Comparison of ENCODE assay signal across 8 mouse cellular contexts in the genomic region with DNA sequence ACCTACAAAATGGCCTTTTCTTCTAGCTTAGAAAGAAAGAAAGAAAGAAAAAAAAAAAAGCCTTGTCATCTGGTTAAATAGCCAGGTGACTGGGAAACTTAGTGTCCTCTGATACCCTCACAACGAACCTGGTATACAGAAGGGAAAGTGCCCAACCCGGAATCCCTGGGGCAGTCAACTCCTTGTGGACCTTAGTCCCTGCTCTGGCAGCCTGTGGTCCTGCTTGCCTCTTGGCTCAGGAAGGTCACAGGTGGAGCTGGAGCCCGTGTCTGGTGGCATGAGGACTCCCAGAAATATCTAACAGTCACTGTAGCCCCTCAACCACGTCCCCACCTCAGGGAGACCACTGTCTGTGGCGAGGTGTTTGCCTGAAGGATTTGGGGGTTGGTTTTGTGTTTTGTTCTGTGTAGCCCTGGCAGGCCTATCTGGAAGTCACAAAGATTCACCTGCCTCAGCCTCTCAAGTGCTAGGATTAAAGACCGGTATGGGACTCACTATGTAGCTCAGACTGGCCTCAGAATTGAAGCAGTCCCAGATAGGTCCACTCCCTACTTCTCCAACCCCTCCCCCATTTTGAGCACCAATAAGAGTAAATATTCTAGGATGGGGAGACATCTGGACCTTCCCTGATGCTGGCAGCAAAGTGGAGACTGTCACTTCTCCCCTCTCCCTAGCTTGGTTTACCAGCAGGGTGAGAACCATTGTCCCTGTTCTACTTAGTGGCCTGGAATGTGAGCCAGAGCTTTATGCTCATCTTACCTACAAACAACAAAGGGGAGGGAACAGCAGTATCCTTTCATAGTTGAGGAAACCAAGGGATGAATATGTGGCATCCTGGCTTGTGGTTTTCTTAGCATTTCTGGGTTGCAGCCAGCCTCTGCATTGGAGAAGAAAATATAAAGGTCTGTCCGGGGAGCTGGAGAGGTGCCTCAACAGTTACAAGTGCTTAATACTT. TPM values are rescaled to one million over a fixed set of nuclear protein-coding genes. Genes with fewer than 3 reads are reported as not detected.
DNase-seq lines count a peak whose midpoint lies in the region; ATAC-seq and TF ChIP-seq lines count a peak whose summit lies in the region.
"Had no signal": no experiment of that assay in that cellular context is flagged by ENCODE, and none has a peak within 500 bp of the region (broad histone marks: within the 10 kb centered on the region; RNA-seq: fewer than 3 reads in every experiment).

No protein-coding gene starts in this region.

- H3K4me3 ChIP-seq in layer of hippocampus, adult 2 months: peak overlapping the region; percentile 47; the same call in 1 of the 2 replicates
- peak overlapping the region; percentile 56; the same call in 1 of the 2 replicates for H3K4me3 ChIP-seq in embryonic facial prominence, embryonic 10.5 days
- no peak overlapping the region; the same call in 1 of the 2 replicates for H3K4me3 ChIP-seq in heart, embryonic 16.5 days (ENCODE audit: low read length)
- peak overlapping the region; percentile 35; the same call in 1 of the 2 replicates for H3K4me3 ChIP-seq in limb, embryonic 14.5 days (replicated peaks; ENCODE audit: low read length)

- H3K4me2 ChIP-seq in heart, embryonic 16.5 days (ENCODE audit: low read depth, low read length): peak overlapping the region; percentile 72
- H3K4me2 ChIP-seq in limb, embryonic 14.5 days (replicated peaks; ENCODE audit: low read depth, low read length, severe bottlenecking): peak overlapping the region; percentile 66

- H3K9ac ChIP-seq in heart, embryonic 16.5 days (ENCODE audit: low read length): no peak overlapping the region; the same call in 1 of the 2 replicates
- 0 out of 2 replicates have a peak overlapping the region, but pooled peaks have one; percentile 49 for H3K9ac ChIP-seq in limb, embryonic 14.5 days (ENCODE audit: low read depth, low read length, severe bottlenecking)
- H3K9ac ChIP-seq: hindbrain, embryonic 15.5 days had no signal

- TF ChIP-seq CTCF in layer of hippocampus, adult 2 months (conservative IDR thresholded peaks at IDR 0.05): no peak

- H3K9me3 ChIP-seq in embryonic facial prominence, embryonic 10.5 days: no peaks in the 10 kb centered on the region
- H3K9me3 ChIP-seq in heart, embryonic 16.5 days (replicated peaks; ENCODE audit: control insufficient read depth, low read length): no peaks in the 10 kb centered on the region
- no peaks in the 10 kb centered on the region for H3K9me3 ChIP-seq in limb, embryonic 14.5 days (ENCODE audit: control insufficient read depth, low read length)
- H3K9me3 ChIP-seq: hindbrain, embryonic 15.5 days had no signal

- intact Hi-C loops in left cerebral cortex, postnatal 10 days (cut with DNase I): no loop called here

- H3K27ac ChIP-seq in layer of hippocampus, adult 2 months: peak overlapping the region; percentile 90
- H3K27ac ChIP-seq in embryonic facial prominence, embryonic 10.5 days (replicated peaks): no peak overlapping the region
- H3K27ac ChIP-seq in heart, embryonic 16.5 days (ENCODE audit: low read length): peak overlapping the region; percentile 89
- no peak overlapping the region for H3K27ac ChIP-seq in limb, embryonic 14.5 days (replicated peaks; ENCODE audit: low read depth, low read length)
- H3K27ac ChIP-seq: hindbrain, embryonic 15.5 days had no signal

- DNase-seq in layer of hippocampus, adult 2 months (ENCODE audit: low spot score in 2 of 2): no peak
- DNase-seq in layer of hippocampus, adult 9-10 months (ENCODE audit: low spot score): no peak
- no peak for DNase-seq in embryonic facial prominence, embryonic 10.5 days (ENCODE audit: low spot score)
- no peak for DNase-seq in limb, embryonic 14.5 days (ENCODE audit: low spot score)
- DNase-seq in embryo, embryonic 10.5 days (ENCODE audit: low spot score): no peak
- no peak for DNase-seq in left cerebral cortex, postnatal 10 days (ENCODE audit: extremely low spot score in 1 of 2, low spot score in 2 of 2)

- no peak for ATAC-seq in heart, embryonic 16.5 days (replicated peaks; ENCODE audit: extremely low read depth, insufficient read depth, low FRiP score)
- ATAC-seq in limb, embryonic 14.5 days (ENCODE audit: low FRiP score, low read depth): no peak

- H3K27me3 ChIP-seq in embryonic facial prominence, embryonic 10.5 days (replicated peaks; ENCODE audit: low read depth, poor library complexity, severe bottlenecking): peaks cover 26% of the 10 kb centered on the region
- no peaks in the 10 kb centered on the region for H3K27me3 ChIP-seq in heart, embryonic 16.5 days (ENCODE audit: control insufficient read depth, insufficient read depth, low read length)
- no peaks in the 10 kb centered on the region for H3K27me3 ChIP-seq in limb, embryonic 14.5 days (ENCODE audit: control insufficient read depth, insufficient read depth, low read length)

- H3K36me3 ChIP-seq in embryonic facial prominence, embryonic 10.5 days (replicated peaks): no peaks in the 10 kb centered on the region
- H3K36me3 ChIP-seq in heart, embryonic 16.5 days (ENCODE audit: control insufficient read depth, insufficient read depth): no peaks in the 10 kb centered on the region
- H3K36me3 ChIP-seq in limb, embryonic 14.5 days (ENCODE audit: control insufficient read depth, insufficient read depth, low read length): no peaks in the 10 kb centered on the region
- H3K36me3 ChIP-seq: hindbrain, embryonic 15.5 days had no signal

- 53% methylated on average over 7 of the region's 7 CpGs for WGBS in embryonic facial prominence, embryonic 10.5 days
- WGBS in heart, embryonic 16.5 days: 61% methylated on average over 7 of the region's 7 CpGs
- 61% methylated on average over 7 of the region's 7 CpGs for WGBS in limb, embryonic 14.5 days

- H3K4me1 ChIP-seq in embryonic facial prominence, embryonic 10.5 days: peaks cover 42% of the 10 kb centered on the region
- peaks cover 65% of the 10 kb centered on the region for H3K4me1 ChIP-seq in heart, embryonic 16.5 days (ENCODE audit: control insufficient read depth, insufficient read depth, low read length)
- peaks cover 20% of the 10 kb centered on the region for H3K4me1 ChIP-seq in limb, embryonic 14.5 days (ENCODE audit: control insufficient read depth, insufficient read depth, low read length)

- TF ChIP-seq POLR2A in limb, embryonic 14.5 days (IDR thresholded peaks at IDR 0.05; ENCODE audit: borderline replicate concordance, extremely low read depth, insufficient read depth, insufficient read length): no peak

RNA-seq across cellular contexts. Expression of a gene that starts 21.4 kb away (rescaled TPM):
- 10 to 100 TPM; 28.6 to 38.4 TPM for total RNA-seq in layer of hippocampus, adult 2 months (2021)
- polyA plus RNA-seq in embryonic facial prominence, embryonic 10.5 days (2016; fragmentation: Nextera tagmentation; extraction: Ambion mirVana): 20.1 and 20.3 TPM in 2 replicates
- polyA plus RNA-seq in heart, embryonic 16.5 days (2015; fragmentation: Nextera tagmentation; extraction: Ambion mirVana): 17.5 and 17.8 TPM in 2 replicates
- 23.7 and 28.1 TPM in 2 replicates for polyA plus RNA-seq in limb, embryonic 14.5 days (2012; rRNA removed)
- polyA plus RNA-seq in limb, embryonic 14.5 days (2014; fragmentation: Nextera tagmentation; extraction: Ambion mirVana): 23.4 and 24.7 TPM in 2 replicates
- 10 to 100 TPM; 25.5 to 29.9 TPM for total RNA-seq in left cerebral cortex, postnatal 10 days (2021)

RNA-seq across cellular contexts. Expression of a gene that starts 34.5 kb away (rescaled TPM):
- total RNA-seq in layer of hippocampus, adult 2 months (2021): 10 to 100 TPM; 33.0 to 36.8 TPM
- polyA plus RNA-seq in embryonic facial prominence, embryonic 10.5 days (2016; fragmentation: Nextera tagmentation; extraction: Ambion mirVana): 260 and 267 TPM in 2 replicates
- polyA plus RNA-seq in heart, embryonic 16.5 days (2015; fragmentation: Nextera tagmentation; extraction: Ambion mirVana): 98.6 and 103 TPM in 2 replicates
- 91.7 and 96.8 TPM in 2 replicates for polyA plus RNA-seq in limb, embryonic 14.5 days (2012; rRNA removed)
- polyA plus RNA-seq in limb, embryonic 14.5 days (2014; fragmentation: Nextera tagmentation; extraction: Ambion mirVana): 159 and 163 TPM in 2 replicates
- 10 to 100 TPM; 42.6 to 44.5 TPM for total RNA-seq in left cerebral cortex, postnatal 10 days (2021)

RNA-seq across cellular contexts. Expression of a gene that starts 34.9 kb away (rescaled TPM):
- 100 to 1,000 TPM; 442 to 446 TPM for total RNA-seq in layer of hippocampus, adult 2 months (2021)
- 153 TPM in 2 replicates for polyA plus RNA-seq in embryonic facial prominence, embryonic 10.5 days (2016; fragmentation: Nextera tagmentation; extraction: Ambion mirVana)
- polyA plus RNA-seq in heart, embryonic 16.5 days (2015; fragmentation: Nextera tagmentation; extraction: Ambion mirVana): 769 and 804 TPM in 2 replicates
- polyA plus RNA-seq in limb, embryonic 14.5 days (2012; rRNA removed): 158 and 183 TPM in 2 replicates
- polyA plus RNA-seq in limb, embryonic 14.5 days (2014; fragmentation: Nextera tagmentation; extraction: Ambion mirVana): 127 and 134 TPM in 2 replicates
- total RNA-seq in left cerebral cortex, postnatal 10 days (2021): 100 to 1,000 TPM; 392 to 412 TPM

RNA-seq across cellular contexts. Expression of a gene that starts 35.0 kb away (rescaled TPM):
- total RNA-seq in layer of hippocampus, adult 2 months (2021): 100 to 1,000 TPM; 273 to 304 TPM
- polyA plus RNA-seq in embryonic facial prominence, embryonic 10.5 days (2016; fragmentation: Nextera tagmentation; extraction: Ambion mirVana): 15.9 and 16.0 TPM in 2 replicates
- polyA plus RNA-seq in heart, embryonic 16.5 days (2015; fragmentation: Nextera tagmentation; extraction: Ambion mirVana): 23.2 and 25.1 TPM in 2 replicates
- polyA plus RNA-seq in limb, embryonic 14.5 days (2012; rRNA removed): 45.7 and 49.2 TPM in 2 replicates
- polyA plus RNA-seq in limb, embryonic 14.5 days (2014; fragmentation: Nextera tagmentation; extraction: Ambion mirVana): 25.5 and 29.3 TPM in 2 replicates
- 100 to 1,000 TPM; 121 to 143 TPM for total RNA-seq in left cerebral cortex, postnatal 10 days (2021)

Comparison
In these comparisons a context has a peak if more than half of its experiments do, and no peak if none do; other contexts are left out.
1. H3K27ac ChIP-seq: peak in layer of hippocampus, adult 2 months (single experiment) and heart, embryonic 16.5 days (single experiment); none in embryonic facial prominence, embryonic 10.5 days (single experiment) and limb, embryonic 14.5 days (single experiment).